Mouse (Mus musculus): ENCODE measurements around the gene Dnah11.

DNA sequence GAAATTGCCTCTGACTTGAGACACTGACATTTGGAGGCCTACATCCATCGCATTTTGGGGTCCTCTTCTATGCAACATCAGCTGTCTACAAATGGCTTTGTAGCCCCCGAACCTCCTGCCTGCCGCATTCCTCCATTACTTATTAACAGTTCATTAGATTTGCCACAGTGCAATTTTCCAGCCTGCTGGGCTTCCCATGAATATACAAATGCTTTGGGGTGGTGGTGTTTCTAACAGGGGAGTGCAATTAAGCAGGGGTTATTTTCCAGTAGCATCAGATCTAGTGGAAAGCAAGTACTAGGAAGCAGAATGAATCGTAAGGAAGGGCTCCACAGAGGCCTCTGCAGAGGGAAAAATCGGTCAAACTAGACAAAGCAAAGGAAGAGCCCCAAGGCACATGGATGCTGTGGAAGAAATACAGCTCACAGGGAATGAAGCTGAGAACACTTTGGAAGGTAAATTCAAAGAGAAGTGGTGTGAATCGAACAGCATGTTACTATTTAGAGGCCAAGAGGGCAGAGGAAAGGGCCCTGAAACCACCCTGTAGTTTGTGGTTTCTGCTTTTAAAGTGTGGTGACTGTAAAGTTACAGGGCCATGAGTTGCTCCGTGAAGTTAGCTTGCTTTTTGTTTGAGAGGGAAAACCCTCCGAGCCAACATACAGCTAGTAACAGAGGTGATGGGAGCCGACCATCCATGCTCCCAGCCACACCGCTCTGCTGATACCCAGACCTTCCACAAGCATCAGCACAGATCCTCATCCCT is 282.8 kb downstream of the Dnah11 start:
- no peak for TF ChIP-seq CTCF (conservative IDR thresholded peaks at IDR 0.05; ENCODE audit: low read length)
- no peak for TF ChIP-seq POU5F1 (IDR thresholded peaks at IDR 0.05; ENCODE audit: borderline replicate concordance, low read length)

Measured in E14TG2a.4 (cell line).